Mouse (Mus musculus) Patski (cell line): ENCODE data around the gene Cyp2t4. TPM values are rescaled to one million over a fixed set of nuclear protein-coding genes. Genes with fewer than 3 reads are reported as not detected.

Experiments used
- ATAC-seq: fragments of 100-300 bp; one replicate; pipeline ENCODE4 v1.8.0; 2021
- CTCF ChIA-PET: fragments of 350-600 bp; sonication (Branson Sonifier 250); formaldehyde crosslinking; loops from one replicate; lab custom pipeline; 2022; ENCODE audit warnings: inconsistent platforms; lab: Charles Lee
- POLR2A ChIA-PET: fragments of 350-600 bp; sonication (Branson Sonifier 250); formaldehyde crosslinking; loops from one replicate; lab custom pipeline; 2022; ENCODE audit warnings: antibody characterized with exemption, inconsistent platforms; lab: Charles Lee
- DNase-seq: peaks from one replicate; pipeline ENCODE4 v3.0.0-alpha.2; 2011; ENCODE audit warnings: low read depth, low spot score
- H3K27me3 ChIP-seq: fragments of 371-371 bp; one replicate; pipeline ENCODE4 v1.5.1; 2021
- CTCF ChIP-seq: fragments of 100-300 bp; IDR thresholded peaks from one replicate; pipeline ENCODE4 v1.5.1; 2021
- in situ Hi-C: fragments of 300-500 bp; cut with MboI; formaldehyde crosslinking; loops from 3 replicates; pipeline ENCODE4 v1.11.1; 2018; ENCODE audit warnings: low pct_unique_long_range_greater_than_20kb, mixed read lengths
- polyA plus RNA-seq: library from polyadenylated mRNA; unstranded; gene quantifications from one replicate; pipeline ENCODE4 v1.2.3, GENCODE M21; 2021

Gene Cyp2t4
- polyA plus RNA-seq, 1 experiment from 2014 or later, result 0.33 TPM

DNA sequence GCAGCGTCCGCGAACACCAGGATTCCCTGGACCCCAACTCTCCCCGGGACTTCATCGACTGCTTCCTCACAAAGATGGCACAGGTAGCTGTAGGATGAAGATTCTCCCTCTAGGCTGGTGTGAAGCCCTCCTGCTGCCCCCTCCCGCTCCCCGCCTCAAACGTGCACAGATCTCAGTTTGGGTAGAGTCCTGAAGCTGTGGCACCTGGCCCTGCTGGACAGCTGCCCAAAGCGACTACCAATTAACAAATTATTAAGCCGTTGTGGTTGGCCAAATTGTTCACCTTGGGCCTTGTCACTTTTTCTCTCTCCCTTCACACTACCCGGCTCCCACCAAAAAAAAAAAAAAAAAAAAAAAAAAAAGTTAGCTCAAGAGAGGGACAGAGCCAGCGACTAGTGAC lies 23.7 kb upstream of the Cyp2t4 start:
- CTCF ChIA-PET, result interaction anchor here (0.6 kb wide), 1 partner anchor 102 kb away, joined by 3 read pairs; no protein-coding TSS in a partner anchor
- DNase-seq (no peak), ATAC-seq (no peak)
- TF ChIP-seq CTCF, result no peak
- H3K27me3 ChIP-seq, result peaks cover 14% of the 10 kb centered on the region
- in situ Hi-C loops, result loop anchor here (10.0 kb wide), 1 partner anchor 345 kb away; no protein-coding TSS in a partner anchor
- POLR2A ChIA-PET, result no interaction called here

DNA sequence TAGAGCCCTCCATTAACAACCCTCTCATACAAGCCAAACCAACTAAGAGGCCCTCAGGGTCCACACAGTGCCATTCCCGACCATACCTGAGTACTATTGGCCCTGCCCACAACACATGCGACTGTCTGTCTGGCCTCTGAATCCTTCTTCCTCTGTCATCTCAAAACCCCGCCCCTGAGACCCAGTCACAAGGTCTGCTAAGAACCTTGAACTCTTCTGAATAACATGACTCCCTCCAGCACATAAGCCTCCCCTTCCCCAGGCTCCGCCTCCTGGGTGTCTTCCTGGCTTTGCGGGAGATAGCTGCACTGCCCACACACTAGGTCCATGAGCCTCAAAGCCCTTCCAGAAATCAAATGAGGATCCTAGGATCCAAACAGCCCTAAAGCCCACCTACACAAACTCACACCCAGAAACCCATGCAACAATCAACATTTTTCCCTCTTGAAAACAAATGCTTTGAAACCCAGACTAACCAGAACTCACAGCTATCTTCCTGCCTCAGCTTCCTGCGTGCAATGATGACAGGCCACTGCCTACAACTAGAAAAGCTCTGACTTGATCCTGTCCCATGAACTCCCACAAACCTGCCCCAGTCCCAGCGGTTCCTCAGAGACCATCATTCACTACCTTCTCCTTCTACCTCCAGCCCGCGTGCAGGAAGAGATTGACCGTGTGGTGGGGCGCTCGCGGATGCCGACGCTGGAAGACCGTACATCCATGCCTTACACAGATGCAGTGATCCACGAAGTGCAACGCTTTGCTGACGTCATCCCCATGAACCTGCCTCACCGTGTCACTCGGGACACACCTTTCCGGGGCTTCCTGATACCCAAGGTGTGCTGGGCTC lies 22.8 kb upstream of the Cyp2t4 start:
- no peak for TF ChIP-seq CTCF
- POLR2A ChIA-PET, result no interaction called here
- peaks cover 12% of the 10 kb centered on the region for H3K27me3 ChIP-seq
- in situ Hi-C loops, result no loop called here
- DNase-seq, result no peak
- peak; percentile 1 for ATAC-seq
- CTCF ChIA-PET, result interaction anchor here (0.6 kb wide), 1 partner anchor 101 kb away, joined by 3 read pairs; no protein-coding TSS in a partner anchor

GRCm38 (mm10) chr7:27131387-27131786 lies 22.1 kb upstream of the Cyp2t4 start:
- DNase-seq (no peak), ATAC-seq (no peak)
- CTCF ChIA-PET, result no interaction called here
- peak; percentile 45 for TF ChIP-seq CTCF
- H3K27me3 ChIP-seq, result peaks cover 9% of the 10 kb centered on the region
- POLR2A ChIA-PET, result no interaction called here
- in situ Hi-C loops, result no loop called here

- ChIA-PET CTCF (interaction anchor here (0.6 to 1.3 kb wide), 3 partner anchors 28 to 944 kb away, joined by 3 read pairs; no protein-coding TSS in a partner anchor), POLR2A (interaction anchor here (0.5 kb wide), 1 partner anchor 100 kb away, joined by 3 read pairs; the partner anchor contains the start of gene Coq8b)
- in situ Hi-C loops, result no loop called here
- ATAC-seq, result no peak
- TF ChIP-seq CTCF, result peak; percentile 58
- no peak for DNase-seq
- peaks cover 9% of the 10 kb centered on the region for H3K27me3 ChIP-seq
Measured at GRCm38 (mm10) chr7:27132588-27132987, 20.9 kb upstream of the Cyp2t4 start.

DNA sequence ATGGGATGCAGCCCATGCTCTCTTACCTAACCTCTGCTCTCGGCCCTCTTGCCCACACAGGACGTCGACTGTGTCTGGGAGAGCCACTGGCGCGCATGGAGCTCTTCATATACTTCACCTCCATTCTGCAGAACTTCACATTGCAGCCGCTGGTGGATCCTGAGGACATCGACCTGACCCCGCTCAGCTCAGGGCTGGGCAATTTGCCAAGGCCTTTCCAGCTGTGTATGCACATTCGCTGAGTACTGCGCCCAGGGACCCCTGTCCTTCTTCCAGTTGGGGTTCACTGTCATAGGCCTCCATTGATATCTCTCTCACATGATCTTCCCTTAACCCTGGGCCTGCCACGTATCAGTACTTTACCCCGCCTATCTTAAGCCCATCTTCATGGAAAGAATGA lies 20.4 kb upstream of the Cyp2t4 start:
- H3K27me3 ChIP-seq, result peaks cover 9% of the 10 kb centered on the region
- no peak for DNase-seq
- no peak for ATAC-seq
- ChIA-PET CTCF (interaction anchor here (0.6 to 1.3 kb wide), 3 partner anchors 27 to 943 kb away, joined by 3 read pairs; no protein-coding TSS in a partner anchor), POLR2A (interaction anchor here (0.5 kb wide), 1 partner anchor 99 kb away, joined by 3 read pairs; the partner anchor contains the start of gene Coq8b)
- in situ Hi-C loops, result no loop called here
- no peak for TF ChIP-seq CTCF

DNA sequence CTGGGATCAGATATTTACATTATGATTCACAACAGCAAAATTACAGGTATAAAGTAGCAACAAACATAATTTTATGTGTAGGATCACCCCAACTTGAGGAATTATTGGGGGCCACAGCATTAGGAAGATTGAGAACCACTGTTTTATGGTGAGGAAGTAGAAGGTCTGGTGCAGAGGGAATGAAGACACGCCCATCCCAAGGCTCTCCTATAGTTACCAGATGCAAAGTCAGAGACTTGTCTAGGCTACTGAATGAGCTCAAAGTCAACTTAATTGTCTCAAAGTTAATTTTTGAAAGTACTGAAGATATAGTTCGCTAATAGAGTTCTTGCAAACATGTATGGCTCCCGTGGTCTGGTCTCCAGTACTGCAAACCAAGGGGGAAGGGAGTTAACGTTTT lies 19.8 kb upstream of the Cyp2t4 start:
- TF ChIP-seq CTCF, result no peak
- CTCF ChIA-PET, result interaction anchor here (1.3 kb wide), 1 partner anchor 29 kb away, joined by 3 read pairs; no protein-coding TSS in a partner anchor
- DNase-seq, result no peak
- no peak for ATAC-seq
- in situ Hi-C loops, result no loop called here
- peaks cover 9% of the 10 kb centered on the region for H3K27me3 ChIP-seq
- POLR2A ChIA-PET, result no interaction called here

- no peak for TF ChIP-seq CTCF
- H3K27me3 ChIP-seq, result peaks cover 9% of the 10 kb centered on the region
- DNase-seq, result no peak
- CTCF ChIA-PET, result no interaction called here
- POLR2A ChIA-PET, result no interaction called here
- no peak for ATAC-seq
- in situ Hi-C loops, result no loop called here
Measured at GRCm38 (mm10) chr7:27136410-27136996, 17.0 kb upstream of the Cyp2t4 start.

DNA sequence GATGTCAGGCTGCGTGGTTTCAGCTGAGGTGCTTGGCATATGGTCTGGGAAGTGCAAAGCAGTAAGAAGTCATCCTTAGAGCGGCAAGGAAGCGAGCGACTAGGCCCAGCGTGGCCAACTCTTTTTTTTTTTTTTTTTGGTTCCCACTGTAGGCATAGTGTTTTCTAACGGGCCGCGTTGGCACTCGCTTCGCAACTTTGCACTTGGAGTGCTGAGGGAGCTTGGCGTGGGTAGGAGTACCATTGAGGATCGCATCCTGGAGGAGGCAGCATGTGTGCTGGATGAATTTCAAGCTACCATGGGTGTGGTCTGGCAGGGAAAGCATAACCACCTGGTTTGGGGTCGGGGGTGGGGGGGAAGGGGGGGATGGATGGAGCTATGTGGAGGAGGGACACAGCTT lies 2.5 kb downstream of the Cyp2t4 start:
- in situ Hi-C loops, result no loop called here
- TF ChIP-seq CTCF, result no peak
- ChIA-PET POLR2A (no interaction called here), CTCF (interaction anchor here (1.1 kb wide), 1 partner anchor 23 kb away, joined by 3 read pairs; the partner anchor contains the start of gene Rab4b)
- ATAC-seq, result no peak
- no peaks in the 10 kb centered on the region for H3K27me3 ChIP-seq
- no peak for DNase-seq

- CTCF ChIA-PET, result no interaction called here
- in situ Hi-C loops, result no loop called here
- DNase-seq, result no peak
Measured at GRCm38 (mm10) chr7:27158171-27158570, 4.7 kb downstream of the Cyp2t4 start.

DNA sequence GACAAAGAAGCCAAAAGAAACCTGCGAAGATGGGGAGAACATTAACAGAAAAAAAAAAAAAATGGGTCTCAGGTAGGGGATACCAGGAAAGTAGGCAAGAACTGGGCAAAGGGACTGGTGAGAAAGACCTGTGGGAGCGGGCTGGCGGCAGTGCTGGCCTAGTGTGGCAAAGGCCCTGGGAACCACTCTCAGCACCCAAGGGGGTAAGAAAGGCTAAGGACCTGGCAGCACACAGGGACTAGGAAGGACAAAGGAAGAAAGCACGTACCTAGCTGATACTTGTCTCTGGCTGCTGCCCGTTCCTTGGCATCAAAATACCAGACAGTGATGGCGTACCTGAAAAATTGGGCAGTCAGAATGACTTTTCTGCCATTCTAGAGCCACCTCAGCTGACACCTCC lies 5.7 kb downstream of the Cyp2t4 start:
- in situ Hi-C loops, result no loop called here
- no peak for TF ChIP-seq CTCF
- no peak for DNase-seq
- ATAC-seq, result no peak
- POLR2A ChIA-PET, result interaction anchor here (0.8 kb wide), 1 partner anchor 9 kb away, joined by 5 read pairs; no protein-coding TSS in a partner anchor
- no peaks in the 10 kb centered on the region for H3K27me3 ChIP-seq
- CTCF ChIA-PET, result interaction anchor here (1.3 kb wide), 3 partner anchors 10 to 26 kb away, joined by 3 to 4 read pairs (median 3); no protein-coding TSS in a partner anchor

More at GRCm38 (mm10) chr7:27158171-27158570, 4.7 kb downstream of the Cyp2t4 start:
- TF ChIP-seq CTCF, result no peak
- POLR2A ChIA-PET, result no interaction called here
- H3K27me3 ChIP-seq, result no peaks in the 10 kb centered on the region
- no peak for ATAC-seq
